Mouse (Mus musculus) splenic B cell, adult 2 months (primary cell): ENCODE results near the gene Nexn.
"Not testable (repeated sequence)": the region's sequence is repeated elsewhere in the genome, so short reads cannot be mapped to it uniquely, and the experiment has no call there.

Experiments used
- DNase-seq: peaks from one replicate; pipeline ENCODE4 v3.0.0-alpha.2; 2011; ENCODE audit warnings: low read depth, low spot score
- H3K27me3 ChIP-seq: 2 replicates; pipeline ENCODE4 v1.6.1; 2012; ENCODE audit warnings: mild to moderate bottlenecking, low read length, moderate library complexity, mixed read lengths; ENCODE audit not compliant: control insufficient read depth, poor library complexity, insufficient read depth, severe bottlenecking
- H3K36me3 ChIP-seq: 2 replicates; pipeline ENCODE4 v1.6.1; 2012; ENCODE audit warnings: mild to moderate bottlenecking, low read length, moderate library complexity, mixed read lengths; ENCODE audit not compliant: control insufficient read depth, poor library complexity, insufficient read depth, severe bottlenecking

Gene Nexn

GRCm38 (mm10) chr3:152207156-152207555 lies 59.0 kb downstream of the Nexn start:
- no peaks in the 10 kb centered on the region for H3K27me3 ChIP-seq
- no peaks in the 10 kb centered on the region for H3K36me3 ChIP-seq
- no peak for DNase-seq

- H3K36me3 ChIP-seq, result no peaks in the 10 kb centered on the region
- DNase-seq, result no peak
Measured at GRCm38 (mm10) chr3:152204577-152204976, 61.6 kb downstream of the Nexn start.

DNA sequence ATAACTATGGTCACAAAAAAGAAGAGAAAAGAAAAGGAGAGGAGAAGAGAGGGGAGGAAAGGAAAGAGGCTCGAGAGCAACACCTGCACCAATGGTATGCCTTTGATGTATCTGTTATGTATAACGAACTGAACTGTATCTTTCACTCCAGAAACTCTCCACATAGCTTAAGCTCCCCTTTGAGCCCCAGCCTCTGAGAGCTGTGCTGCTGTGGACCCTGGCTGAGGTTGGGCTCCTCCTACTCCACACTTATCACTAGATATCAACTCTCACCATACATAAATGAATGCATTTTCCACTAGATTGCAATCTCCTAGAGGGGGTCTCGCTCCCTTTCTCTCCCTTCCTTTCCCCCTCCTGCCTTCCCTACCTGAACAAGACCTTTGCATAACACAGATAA lies 62.2 kb downstream of the Nexn start:
- H3K36me3 ChIP-seq, result no peaks in the 10 kb centered on the region

More at GRCm38 (mm10) chr3:152204577-152204976, 61.6 kb downstream of the Nexn start:
- H3K27me3 ChIP-seq, result no peaks in the 10 kb centered on the region

GRCm38 (mm10) chr3:152203411-152203810 lies 62.7 kb downstream of the Nexn start:
- Histone ChIP-seq H3K27me3 (no peaks in the 10 kb centered on the region), H3K36me3 (no peaks in the 10 kb centered on the region)
- DNase-seq, result no peak

More for the DNA sequence above, 62.2 kb downstream of the Nexn start:
- no peak for DNase-seq
- no peaks in the 10 kb centered on the region for H3K27me3 ChIP-seq

GRCm38 (mm10) chr3:152202942-152203341 lies 63.2 kb downstream of the Nexn start:
- H3K27me3 ChIP-seq, result no peaks in the 10 kb centered on the region
- DNase-seq, result no peak

GRCm38 (mm10) chr3:152201651-152202050 lies 64.5 kb downstream of the Nexn start:
- DNase-seq, result no peak
- Histone ChIP-seq H3K36me3 (no peaks in the 10 kb centered on the region), H3K27me3 (no peaks in the 10 kb centered on the region)

More at GRCm38 (mm10) chr3:152202942-152203341, 63.2 kb downstream of the Nexn start:
- no peaks in the 10 kb centered on the region for H3K36me3 ChIP-seq

DNA sequence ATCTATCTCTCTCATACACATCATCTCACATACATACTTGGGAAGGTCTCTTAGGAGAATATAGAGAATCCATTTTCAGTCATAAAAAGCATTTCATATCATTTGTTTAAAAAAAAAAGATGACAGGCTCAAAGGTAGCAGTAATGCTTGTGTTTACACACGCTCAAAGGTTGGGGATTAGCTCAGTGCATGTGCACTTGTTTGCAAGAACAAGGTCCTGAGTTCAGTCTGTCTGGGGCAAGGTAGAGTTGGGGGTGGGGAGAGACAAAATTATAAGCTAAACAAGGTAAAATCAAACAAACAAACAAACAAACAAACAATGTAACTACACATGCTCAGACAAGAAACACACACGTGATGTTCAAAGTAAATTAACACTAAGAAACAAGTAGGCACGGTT lies 65.0 kb downstream of the Nexn start:
- no peak for DNase-seq
- Histone ChIP-seq H3K36me3 (no peaks in the 10 kb centered on the region), H3K27me3 (no peaks in the 10 kb centered on the region)

DNA sequence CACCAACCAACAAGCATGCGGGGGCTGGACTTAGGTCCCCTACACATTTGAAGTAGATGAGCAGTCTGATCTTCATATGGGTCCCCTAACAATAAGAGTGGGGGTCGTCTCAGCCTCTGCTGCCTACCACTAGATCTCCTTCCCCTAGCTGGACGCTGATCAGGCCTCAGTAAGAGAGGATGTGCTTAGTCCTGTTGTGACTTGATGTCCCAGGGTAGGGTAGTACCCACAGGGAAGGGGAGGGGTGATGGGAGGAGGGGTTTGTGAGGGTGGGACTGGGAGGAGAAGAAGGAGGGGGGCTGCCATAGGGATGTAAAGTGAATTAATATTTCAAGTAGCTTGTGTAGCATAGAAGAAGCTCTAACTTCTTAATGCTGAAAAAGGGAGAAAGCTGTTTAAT lies 67.0 kb downstream of the Nexn start:
- no peak for DNase-seq
- Histone ChIP-seq H3K27me3 (no peaks in the 10 kb centered on the region), H3K36me3 (no peaks in the 10 kb centered on the region)

- not testable (repeated sequence) for H3K27me3 ChIP-seq, H3K36me3 ChIP-seq
- peak; percentile 34 for DNase-seq
Measured at GRCm38 (mm10) chr3:152197246-152197645, 68.9 kb downstream of the Nexn start.

DNA sequence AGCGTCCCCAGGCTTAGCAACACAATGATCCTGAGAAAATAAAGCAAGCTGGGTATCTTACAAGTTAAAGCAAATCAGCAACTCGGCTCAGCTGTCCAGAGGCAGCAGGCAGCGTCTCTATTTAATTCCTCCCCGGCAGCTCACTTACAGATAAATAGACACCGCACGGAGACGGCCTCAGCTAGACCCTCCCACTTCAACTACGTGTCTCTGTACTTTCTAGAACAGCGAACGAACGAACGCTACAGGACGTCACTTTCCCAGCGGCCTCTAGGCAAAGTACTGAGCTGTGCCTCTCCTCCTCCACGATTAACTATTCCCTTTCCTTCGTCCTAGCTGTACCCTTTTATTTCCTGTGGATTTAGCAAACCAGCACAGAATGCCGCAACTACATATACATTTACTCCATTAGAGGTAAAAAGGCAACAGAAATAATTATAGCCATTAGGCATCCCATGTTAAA lies 72.5 kb downstream of the Nexn start:
- no peaks in the 10 kb centered on the region for H3K27me3 ChIP-seq
- peak; percentile 92 for DNase-seq
- H3K36me3 ChIP-seq, result no peaks in the 10 kb centered on the region

GRCm38 (mm10) chr3:152193177-152193576 lies 73.0 kb downstream of the Nexn start:
- no peak for DNase-seq
- H3K27me3 ChIP-seq, result no peaks in the 10 kb centered on the region
- H3K36me3 ChIP-seq, result no peaks in the 10 kb centered on the region

GRCm38 (mm10) chr3:152192238-152192931 lies 73.8 kb downstream of the Nexn start:
- peak; percentile 59 for DNase-seq
- H3K36me3 ChIP-seq, result no peaks in the 10 kb centered on the region
- H3K27me3 ChIP-seq, result no peaks in the 10 kb centered on the region

GRCm38 (mm10) chr3:152191791-152192237 lies 74.3 kb downstream of the Nexn start:
- Histone ChIP-seq H3K27me3 (no peaks in the 10 kb centered on the region), H3K36me3 (no peaks in the 10 kb centered on the region)
- DNase-seq, result peak; percentile 41

GRCm38 (mm10) chr3:152190679-152191477 lies 75.3 kb downstream of the Nexn start:
- Histone ChIP-seq H3K36me3 (peaks cover 3% of the 10 kb centered on the region; the same call in 1 of the 2 replicates), H3K27me3 (no peaks in the 10 kb centered on the region)
- DNase-seq, result no peak

DNA sequence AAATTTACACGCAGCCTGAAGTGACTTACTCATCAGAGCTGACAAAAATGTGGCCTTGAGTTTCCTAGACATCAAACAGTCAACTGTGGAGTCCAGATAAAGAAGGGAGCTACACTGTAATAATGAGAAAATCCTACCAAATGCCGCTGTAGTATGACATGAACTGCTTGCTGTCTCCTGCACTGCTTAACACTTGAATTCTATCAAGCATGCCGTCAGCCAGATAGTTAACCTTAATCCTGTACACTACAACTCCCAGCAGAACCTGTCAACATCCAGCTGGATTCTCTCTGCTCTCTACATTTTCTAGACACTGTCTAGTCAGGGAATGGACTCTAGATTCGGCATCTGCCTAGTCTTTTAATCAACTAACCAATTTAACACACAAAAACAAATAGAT lies 76.8 kb downstream of the Nexn start:
- Histone ChIP-seq H3K27me3 (no peaks in the 10 kb centered on the region), H3K36me3 (peaks cover 3% of the 10 kb centered on the region; the same call in 1 of the 2 replicates)
- DNase-seq, result no peak
